In the genomic region with DNA sequence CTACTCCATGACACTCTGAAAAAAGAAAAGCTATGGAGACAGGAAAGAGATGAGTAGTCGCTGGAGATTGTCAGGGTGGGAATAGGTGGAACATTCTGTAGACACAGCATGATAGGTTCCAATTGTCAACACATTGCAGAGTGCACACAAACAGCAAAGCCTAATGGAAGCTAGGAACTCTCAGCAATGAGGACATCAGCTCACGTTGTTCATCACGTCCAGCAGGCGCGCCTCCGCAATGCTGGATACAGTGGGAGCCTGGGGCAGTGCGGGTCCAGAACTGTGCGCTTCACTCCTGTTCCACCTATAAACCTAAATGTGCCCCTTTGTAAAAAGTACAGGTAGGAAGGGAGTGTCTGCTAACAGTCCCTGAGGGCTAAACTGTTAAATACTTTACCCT, we compare ENCODE assay signal across 45 mouse cellular contexts. TPM values are rescaled to one million over a fixed set of nuclear protein-coding genes. Genes with fewer than 3 reads are reported as not detected.
"Had no signal": no experiment of that assay in that cellular context is flagged by ENCODE, and none has a peak within 500 bp of the region (broad histone marks: within the 10 kb centered on the region; RNA-seq: fewer than 3 reads in every experiment).

No protein-coding gene starts in this region.

- H3K4me3 ChIP-seq: left cerebral cortex, adult 2 months; limb, embryonic 10.5 days; limb, embryonic 12.5 days; limb, embryonic 13.5 days; limb, embryonic 15.5 days; liver, embryonic 12.5 days; liver, embryonic 13.5 days; liver, embryonic 15.5 days; lung, embryonic 15.5 days; megakaryocyte, embryonic 14.5 days; midbrain, embryonic 10.5 days; midbrain, embryonic 12.5 days; midbrain, embryonic 13.5 days; midbrain, embryonic 15.5 days; neural tube, embryonic 12.5 days had no signal

- H3K4me2 ChIP-seq: limb, embryonic 12.5 days; limb, embryonic 13.5 days; limb, embryonic 15.5 days; liver, embryonic 11.5 days; liver, embryonic 12.5 days; liver, embryonic 13.5 days; liver, embryonic 15.5 days; lung, embryonic 14.5 days; lung, embryonic 15.5 days; midbrain, embryonic 11.5 days; midbrain, embryonic 12.5 days; midbrain, embryonic 13.5 days; midbrain, embryonic 15.5 days; neural tube, embryonic 12.5 days had no signal

- H3K27me3 ChIP-seq: limb, embryonic 12.5 days; limb, embryonic 13.5 days; limb, embryonic 15.5 days; liver, embryonic 12.5 days; liver, embryonic 13.5 days; liver, embryonic 15.5 days; lung, embryonic 15.5 days; midbrain, embryonic 12.5 days; midbrain, embryonic 13.5 days; midbrain, embryonic 15.5 days; neural tube, embryonic 12.5 days had no signal

- DNase-seq: left cerebral cortex, postnatal 4 days; liver; liver, embryonic 13.5 days; liver, postnatal 0 days; lung, adult 18-20 months; lung, adult 2 months; lung, embryonic 14.5 days; lung, postnatal 10 days; lung, postnatal 14 days; lung, postnatal 36 days; lung, postnatal 4 days; midbrain, embryonic 14.5 days had no signal

- H3K36me3 ChIP-seq: lung, embryonic 15.5 days had no signal

- ATAC-seq: liver, embryonic 12.5 days; liver, postnatal 0 days; lung, postnatal 0 days; midbrain, embryonic 13.5 days; midbrain, embryonic 15.5 days; midbrain, embryonic 16.5 days had no signal

RNA-seq across cellular contexts. Expression of a gene that starts 21.1 kb away (rescaled TPM):
- total RNA-seq: liver, adult 2 months; megakaryocyte progenitor cell, adult 5-6 weeks; monocyte, adult 5-6 weeks had no signal
- polyA plus RNA-seq: liver, embryonic 11.5 days; liver, embryonic 12.5 days; liver, embryonic 14.5 days; lung, embryonic 14.5 days had no signal

RNA-seq across cellular contexts. Expression of a gene that starts 38.6 kb away (rescaled TPM):
- total RNA-seq: left cerebral cortex, adult 2 months; left cerebral cortex, adult 8-10 months; left cerebral cortex, postnatal 10 days; left cerebral cortex, postnatal 14 days; left cerebral cortex, postnatal 25 days; left cerebral cortex, postnatal 36 days; left cerebral cortex, postnatal 4 days; liver, adult 2 months; megakaryocyte progenitor cell, adult 5-6 weeks; megakaryocyte, adult 5-6 weeks; monocyte, adult 5-6 weeks had no signal
- polyA plus RNA-seq: liver, adult 2 months; liver, embryonic 14.5 days; liver, postnatal 0 days; lung, embryonic 14.5 days; midbrain, embryonic 11.5 days; midbrain, embryonic 12.5 days; midbrain, embryonic 13.5 days; midbrain, embryonic 14.5 days; midbrain, embryonic 15.5 days; midbrain, embryonic 16.5 days; midbrain, postnatal 0 days had no signal

RNA-seq across cellular contexts. Expression of a gene that starts 52.6 kb away (rescaled TPM):
- total RNA-seq: left cerebral cortex, adult 2 months; left cerebral cortex, adult 8-10 months; left cerebral cortex, postnatal 10 days; left cerebral cortex, postnatal 14 days; left cerebral cortex, postnatal 25 days; left cerebral cortex, postnatal 36 days; left cerebral cortex, postnatal 4 days; liver, adult 2 months; megakaryocyte progenitor cell, adult 5-6 weeks; megakaryocyte, adult 5-6 weeks; midbrain, postnatal 0 days; monocyte, adult 5-6 weeks had no signal
- polyA plus RNA-seq: liver, adult 2 months; liver, embryonic 11.5 days; liver, embryonic 12.5 days; liver, embryonic 14.5 days; liver, postnatal 0 days; lung, embryonic 14.5 days; lung, postnatal 0 days; macrophage; midbrain, embryonic 10.5 days; midbrain, embryonic 11.5 days; midbrain, embryonic 12.5 days; midbrain, embryonic 13.5 days; midbrain, embryonic 14.5 days; midbrain, embryonic 15.5 days; midbrain, embryonic 16.5 days; midbrain, postnatal 0 days had no signal

RNA-seq across cellular contexts. Expression of a gene that starts 59.9 kb away (rescaled TPM):
- total RNA-seq: liver, adult 2 months; megakaryocyte progenitor cell, adult 5-6 weeks; megakaryocyte, adult 5-6 weeks; midbrain, postnatal 0 days; monocyte, adult 5-6 weeks had no signal
- polyA plus RNA-seq: limb, embryonic 10.5 days; limb, embryonic 11.5 days; limb, embryonic 12.5 days; liver, adult 2 months; liver, embryonic 11.5 days; liver, embryonic 12.5 days; liver, embryonic 13.5 days; liver, embryonic 14.5 days; liver, embryonic 15.5 days; liver, embryonic 16.5 days; liver, postnatal 0 days; lung, adult 2 months; lung, embryonic 14.5 days; lung, embryonic 15.5 days; lung, embryonic 16.5 days; lung, postnatal 0 days; macrophage; midbrain, embryonic 11.5 days; midbrain, embryonic 13.5 days; midbrain, embryonic 15.5 days; midbrain, embryonic 16.5 days; midbrain, postnatal 0 days had no signal
